Mouse (Mus musculus) embryonic fibroblast, embryonic 13.5 days (primary cell): ENCODE data around the gene Cenpu. TPM values are rescaled to one million over a fixed set of nuclear protein-coding genes. Genes with fewer than 3 reads are reported as not detected.

Source experiments
- H3K27ac ChIP-seq: 2 replicates; pipeline ENCODE4 v1.5.1; 2012; ENCODE audit warnings: low read length, control low read depth, inconsistent platforms; ENCODE audit not compliant: insufficient read depth
- H3K4me1 ChIP-seq: 2 replicates; pipeline ENCODE4 v1.6.1; 2011; ENCODE audit warnings: low read length; ENCODE audit not compliant: control insufficient read depth, insufficient read depth
- H3K4me3 ChIP-seq: 2 replicates; pipeline ENCODE4 v1.5.1; 2011; ENCODE audit warnings: mild to moderate bottlenecking, control low read depth, low read length; ENCODE audit not compliant: insufficient read depth
- CTCF ChIP-seq: IDR thresholded peaks from 2 replicates; pipeline ENCODE4 v1.5.1; 2011; ENCODE audit warnings: mild to moderate bottlenecking, control low read depth, low read length, moderate library complexity, borderline replicate concordance; ENCODE audit not compliant: insufficient read depth
- POLR2A ChIP-seq: IDR thresholded peaks from 2 replicates; pipeline ENCODE4 v1.6.1; 2011; ENCODE audit warnings: low read depth, mild to moderate bottlenecking, control low read depth, low read length, moderate library complexity
- polyA plus RNA-seq: library from polyadenylated mRNA; stranded (reverse); fragments of >200 nt; gene quantifications from 2 replicates; pipeline ENCODE4 v1.2.4, GENCODE M21; 2011; ENCODE audit warnings: low read depth; ENCODE audit not compliant: missing spikeins, insufficient read length

Gene Cenpu
- 13.5 and 14.0 TPM in 2 replicates for polyA plus RNA-seq

GRCm38 (mm10) chr8:46551615-46552440 lies at the start of gene Cenpu:
TSS of gene Cenpu (plus strand) at chr8:46552028.
- TF ChIP-seq CTCF (no peak), POLR2A (peak; percentile 90)
- Histone ChIP-seq H3K4me1 (no peaks in the 10 kb centered on the region), H3K4me3 (peak within 1 kb of the TSS; percentile 64), H3K27ac (peak within 1 kb of the TSS; percentile 45)

GRCm38 (mm10) chr8:46502333-46503071 lies 49.3 kb upstream of the Cenpu start:
- no peak overlapping the region for H3K4me3 ChIP-seq
- no peaks in the 10 kb centered on the region for H3K4me1 ChIP-seq
- no peak overlapping the region for H3K27ac ChIP-seq
- no peak for TF ChIP-seq POLR2A
- no peak for TF ChIP-seq CTCF

- H3K4me3 ChIP-seq, result no peak overlapping the region
- no peaks in the 10 kb centered on the region for H3K4me1 ChIP-seq
- TF ChIP-seq CTCF, result no peak
- TF ChIP-seq POLR2A, result no peak
- no peak overlapping the region for H3K27ac ChIP-seq
Measured at GRCm38 (mm10) chr8:46503072-46503695, 48.6 kb upstream of the Cenpu start.

- TF ChIP-seq POLR2A (no peak), CTCF (no peak)
Measured at GRCm38 (mm10) chr8:46504196-46504595, 47.6 kb upstream of the Cenpu start.

GRCm38 (mm10) chr8:46508488-46509395 lies 43.1 kb upstream of the Cenpu start:
- H3K4me1 ChIP-seq, result peaks cover 5% of the 10 kb centered on the region; the same call in 1 of the 2 replicates
- no peak overlapping the region for H3K4me3 ChIP-seq
- H3K27ac ChIP-seq, result no peak overlapping the region
- TF ChIP-seq POLR2A, result no peak
- no peak for TF ChIP-seq CTCF

More at GRCm38 (mm10) chr8:46504196-46504595, 47.6 kb upstream of the Cenpu start:
- Histone ChIP-seq H3K27ac (no peak overlapping the region), H3K4me1 (no peaks in the 10 kb centered on the region), H3K4me3 (no peak overlapping the region)

GRCm38 (mm10) chr8:46509474-46509873 lies 42.4 kb upstream of the Cenpu start:
- Histone ChIP-seq H3K4me3 (no peak overlapping the region), H3K27ac (no peak overlapping the region), H3K4me1 (peaks cover 5% of the 10 kb centered on the region; the same call in 1 of the 2 replicates)
- TF ChIP-seq POLR2A (no peak), CTCF (no peak)

GRCm38 (mm10) chr8:46511336-46511735 lies 40.5 kb upstream of the Cenpu start:
- no peak for TF ChIP-seq CTCF

GRCm38 (mm10) chr8:46512538-46512937 lies 39.3 kb upstream of the Cenpu start:
- TF ChIP-seq CTCF (no peak), POLR2A (no peak)
- Histone ChIP-seq H3K27ac (no peak overlapping the region), H3K4me1 (peaks cover 5% of the 10 kb centered on the region; the same call in 1 of the 2 replicates), H3K4me3 (no peak overlapping the region)

More at GRCm38 (mm10) chr8:46511336-46511735, 40.5 kb upstream of the Cenpu start:
- Histone ChIP-seq H3K27ac (no peak overlapping the region), H3K4me3 (no peak overlapping the region), H3K4me1 (peaks cover 5% of the 10 kb centered on the region; the same call in 1 of the 2 replicates)
